Mouse (Mus musculus): ENCODE data around the gene Tpx2. TPM values are rescaled to one million over a fixed set of nuclear protein-coding genes. Genes with fewer than 3 reads are reported as not detected.

Tpx2 gene
- polyA plus RNA-seq, 1 experiment: 38.3 TPM

GRCm38 (mm10) chr2:152888774-152889173 lies 41.0 kb downstream of the Tpx2 start:
- H3K4me1 ChIP-seq (ENCODE audit: control insufficient read depth, insufficient read depth, low read length): no peaks in the 10 kb centered on the region
- H3K27ac ChIP-seq (ENCODE audit: insufficient read depth, low read depth, low read length): no peak overlapping the region
- TF ChIP-seq POLR2A (IDR thresholded peaks at IDR 0.05; ENCODE audit: borderline replicate concordance, low read depth, low read length) (no peak), CTCF (IDR thresholded peaks at IDR 0.05; ENCODE audit: low read depth, low read length) (no peak)
- no peak overlapping the region for H3K4me3 ChIP-seq (ENCODE audit: insufficient read depth, low read length)

GRCm38 (mm10) chr2:152895834-152896233 lies 48.1 kb downstream of the Tpx2 start:
- H3K4me3 ChIP-seq (ENCODE audit: insufficient read depth, low read length): no peak overlapping the region
- no peaks in the 10 kb centered on the region for H3K4me1 ChIP-seq (ENCODE audit: control insufficient read depth, insufficient read depth, low read length)
- no peak for TF ChIP-seq POLR2A (IDR thresholded peaks at IDR 0.05; ENCODE audit: borderline replicate concordance, low read depth, low read length)
- TF ChIP-seq CTCF (IDR thresholded peaks at IDR 0.05; ENCODE audit: low read depth, low read length): no peak
- no peak overlapping the region for H3K27ac ChIP-seq (ENCODE audit: insufficient read depth, low read depth, low read length)

GRCm38 (mm10) chr2:152896926-152897325 lies 49.2 kb downstream of the Tpx2 start:
- no peak overlapping the region for H3K27ac ChIP-seq (ENCODE audit: insufficient read depth, low read depth, low read length)
- TF ChIP-seq POLR2A (IDR thresholded peaks at IDR 0.05; ENCODE audit: borderline replicate concordance, low read depth, low read length) (no peak), CTCF (IDR thresholded peaks at IDR 0.05; ENCODE audit: low read depth, low read length) (no peak)
- no peak overlapping the region for H3K4me3 ChIP-seq (ENCODE audit: insufficient read depth, low read length)
- H3K4me1 ChIP-seq (ENCODE audit: control insufficient read depth, insufficient read depth, low read length): peaks cover under 1% of the 10 kb centered on the region; the same call in 1 of the 2 replicates

- Histone ChIP-seq H3K4me3 (ENCODE audit: insufficient read depth, low read length) (no peak overlapping the region), H3K4me1 (ENCODE audit: control insufficient read depth, insufficient read depth, low read length) (peaks cover 17% of the 10 kb centered on the region), H3K27ac (ENCODE audit: insufficient read depth, low read depth, low read length) (no peak overlapping the region)
- TF ChIP-seq POLR2A (IDR thresholded peaks at IDR 0.05; ENCODE audit: borderline replicate concordance, low read depth, low read length) (no peak), CTCF (IDR thresholded peaks at IDR 0.05; ENCODE audit: low read depth, low read length) (no peak)
Measured at GRCm38 (mm10) chr2:152899011-152899410, 51.2 kb downstream of the Tpx2 start.

- peaks cover 37% of the 10 kb centered on the region for H3K4me1 ChIP-seq (ENCODE audit: control insufficient read depth, insufficient read depth, low read length)
- TF ChIP-seq POLR2A (IDR thresholded peaks at IDR 0.05; ENCODE audit: borderline replicate concordance, low read depth, low read length) (no peak), CTCF (IDR thresholded peaks at IDR 0.05; ENCODE audit: low read depth, low read length) (no peak)
- no peak overlapping the region for H3K4me3 ChIP-seq (ENCODE audit: insufficient read depth, low read length)
- no peak overlapping the region for H3K27ac ChIP-seq (ENCODE audit: insufficient read depth, low read depth, low read length)
Measured at GRCm38 (mm10) chr2:152901296-152901695, 53.5 kb downstream of the Tpx2 start.

- TF ChIP-seq POLR2A (IDR thresholded peaks at IDR 0.05; ENCODE audit: borderline replicate concordance, low read depth, low read length) (no peak), CTCF (IDR thresholded peaks at IDR 0.05; ENCODE audit: low read depth, low read length) (no peak)
- Histone ChIP-seq H3K27ac (ENCODE audit: insufficient read depth, low read depth, low read length) (no peak overlapping the region), H3K4me1 (ENCODE audit: control insufficient read depth, insufficient read depth, low read length) (peaks cover 43% of the 10 kb centered on the region), H3K4me3 (ENCODE audit: insufficient read depth, low read length) (no peak overlapping the region)
Measured at GRCm38 (mm10) chr2:152902658-152903057, 54.9 kb downstream of the Tpx2 start.

- no peak overlapping the region for H3K4me3 ChIP-seq (ENCODE audit: insufficient read depth, low read length)
- H3K4me1 ChIP-seq (ENCODE audit: control insufficient read depth, insufficient read depth, low read length): peaks cover 47% of the 10 kb centered on the region
- H3K27ac ChIP-seq (ENCODE audit: insufficient read depth, low read depth, low read length): peak overlapping the region; percentile 82
- TF ChIP-seq CTCF (IDR thresholded peaks at IDR 0.05; ENCODE audit: low read depth, low read length) (no peak), POLR2A (IDR thresholded peaks at IDR 0.05; ENCODE audit: borderline replicate concordance, low read depth, low read length) (no peak)
Measured at GRCm38 (mm10) chr2:152903586-152903985, 55.8 kb downstream of the Tpx2 start.

- peak overlapping the region; percentile 82 for H3K27ac ChIP-seq (ENCODE audit: insufficient read depth, low read depth, low read length)
- no peak overlapping the region for H3K4me3 ChIP-seq (ENCODE audit: insufficient read depth, low read length)
- H3K4me1 ChIP-seq (ENCODE audit: control insufficient read depth, insufficient read depth, low read length): peaks cover 47% of the 10 kb centered on the region
- no peak for TF ChIP-seq CTCF (IDR thresholded peaks at IDR 0.05; ENCODE audit: low read depth, low read length)
- no peak for TF ChIP-seq POLR2A (IDR thresholded peaks at IDR 0.05; ENCODE audit: borderline replicate concordance, low read depth, low read length)
Measured at GRCm38 (mm10) chr2:152904127-152904643, 56.4 kb downstream of the Tpx2 start.

GRCm38 (mm10) chr2:152905036-152905829 lies 57.5 kb downstream of the Tpx2 start:
- peak overlapping the region; percentile 82 for H3K27ac ChIP-seq (ENCODE audit: insufficient read depth, low read depth, low read length)
- no peak for TF ChIP-seq CTCF (IDR thresholded peaks at IDR 0.05; ENCODE audit: low read depth, low read length)
- no peak for TF ChIP-seq POLR2A (IDR thresholded peaks at IDR 0.05; ENCODE audit: borderline replicate concordance, low read depth, low read length)
- H3K4me3 ChIP-seq (ENCODE audit: insufficient read depth, low read length): no peak overlapping the region
- H3K4me1 ChIP-seq (ENCODE audit: control insufficient read depth, insufficient read depth, low read length): peaks cover 47% of the 10 kb centered on the region

Measured in bone marrow macrophage, adult 2 months (primary cell).